Mouse (Mus musculus): ENCODE data around the gene Lbx2.

The Lbx2 gene

DNA sequence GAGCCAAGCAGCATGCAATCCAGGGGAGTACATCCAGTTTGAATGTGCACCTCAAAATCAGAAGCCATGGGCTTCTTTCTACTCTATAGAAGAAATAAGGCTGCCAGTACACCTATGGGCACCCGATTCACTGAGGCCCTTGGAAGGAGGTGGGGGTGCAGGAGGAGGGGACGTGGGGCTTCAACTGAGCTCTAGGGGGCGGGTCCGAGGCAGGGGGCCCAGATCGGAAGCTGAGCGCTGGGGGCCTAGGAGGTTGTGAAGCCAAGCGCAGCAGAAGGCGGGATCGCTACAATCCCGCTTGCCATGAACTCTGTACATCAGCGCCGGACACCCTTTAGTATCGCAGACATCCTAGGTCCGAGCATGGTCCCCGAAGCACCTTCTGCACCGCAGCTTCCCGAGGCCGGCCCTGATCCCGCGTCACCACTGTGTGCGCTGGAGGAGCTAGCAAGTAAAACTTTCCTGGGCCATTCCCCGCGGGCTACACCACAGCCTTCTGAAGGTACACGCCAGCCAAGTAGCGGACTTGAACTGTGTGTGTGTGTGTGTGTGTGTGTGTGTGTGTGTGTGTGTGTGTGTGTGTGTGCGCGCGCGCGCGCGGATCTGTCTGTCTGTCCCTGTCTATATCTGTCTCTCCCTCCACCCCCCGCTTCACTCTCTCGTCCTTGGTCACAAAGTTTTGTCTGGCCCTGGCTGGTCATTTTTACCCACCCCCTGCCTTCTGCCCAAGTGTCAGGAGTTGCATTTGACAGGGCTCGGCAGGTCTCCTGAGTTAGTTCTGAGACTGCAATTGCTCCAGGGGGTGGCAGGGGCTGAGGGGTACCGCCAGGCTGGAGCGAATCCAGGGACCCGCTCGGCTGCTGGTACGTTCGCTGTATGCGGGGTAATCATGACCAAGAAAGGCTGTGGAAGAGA is at the start of gene Lbx2:
Gene Lbx2, plus strand, starts transcription at position 247 of the 915 bp plus-strand sequence.
- no peak for DNase-seq (ENCODE audit: low spot score in 2 of 2)

GRCm38 (mm10) chr6:83037188-83037587 is 49.0 kb upstream of the Lbx2 start:
- DNase-seq (ENCODE audit: low spot score in 2 of 2): no peak

DNA sequence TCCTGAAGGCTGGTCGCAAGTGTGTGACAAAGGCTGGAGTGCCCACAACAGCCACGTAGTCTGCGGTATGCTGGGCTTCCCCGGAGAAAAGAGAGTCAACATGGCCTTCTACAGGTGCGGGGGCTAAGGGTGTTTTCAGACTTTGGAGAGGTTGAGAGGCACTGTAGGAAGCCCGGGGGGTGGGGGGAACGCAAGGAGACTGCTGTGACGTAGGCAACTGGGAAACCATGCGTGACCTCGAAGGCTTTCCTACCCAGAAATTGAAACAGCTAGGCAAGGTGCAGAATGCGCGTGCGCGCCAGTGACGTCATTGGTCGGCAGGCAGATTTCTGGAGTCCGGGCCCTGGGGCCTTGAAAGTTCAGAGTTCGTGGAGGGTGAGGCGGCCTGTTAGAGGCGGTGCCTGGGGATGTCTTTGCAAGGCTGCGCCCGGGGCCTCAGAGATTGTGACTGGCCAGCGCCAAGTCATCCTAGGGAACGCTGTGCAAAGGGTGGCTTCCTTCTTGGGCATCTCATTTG is 47.6 kb upstream of the Lbx2 start:
- peak; percentile 88 to 90 for DNase-seq (ENCODE audit: low spot score in 2 of 2)

- no peak for DNase-seq (ENCODE audit: low spot score in 2 of 2)
These were observed 45.6 kb upstream of the Lbx2 start for GRCm38 (mm10) chr6:83040601-83041000.

GRCm38 (mm10) chr6:83043561-83043960 is 42.6 kb upstream of the Lbx2 start:
- no peak for DNase-seq (ENCODE audit: low spot score in 2 of 2)

DNA sequence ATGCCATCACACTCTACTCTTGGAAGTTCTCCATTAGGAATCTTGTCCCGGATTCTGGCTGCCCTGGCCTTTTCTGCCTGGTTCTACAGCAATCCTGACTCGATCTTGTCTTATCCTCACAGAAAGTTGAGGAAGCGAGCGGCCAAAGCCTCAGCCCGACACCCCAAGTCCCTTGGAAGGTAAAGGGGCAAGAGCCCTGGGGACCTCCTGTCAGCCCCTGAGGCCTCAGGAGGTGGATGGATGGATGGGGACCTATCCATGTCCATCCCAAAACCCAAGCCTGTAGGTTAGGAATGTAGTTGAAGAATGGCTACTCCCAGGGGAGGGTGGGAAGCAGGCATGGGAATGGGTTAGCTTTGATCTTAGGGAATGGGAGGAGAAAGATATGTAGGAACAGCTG is 42.2 kb upstream of the Lbx2 start:
- DNase-seq (ENCODE audit: low spot score in 2 of 2): no peak

GRCm38 (mm10) chr6:83044742-83045141 is 41.4 kb upstream of the Lbx2 start:
- no peak for DNase-seq (ENCODE audit: low spot score in 2 of 2)

DNA sequence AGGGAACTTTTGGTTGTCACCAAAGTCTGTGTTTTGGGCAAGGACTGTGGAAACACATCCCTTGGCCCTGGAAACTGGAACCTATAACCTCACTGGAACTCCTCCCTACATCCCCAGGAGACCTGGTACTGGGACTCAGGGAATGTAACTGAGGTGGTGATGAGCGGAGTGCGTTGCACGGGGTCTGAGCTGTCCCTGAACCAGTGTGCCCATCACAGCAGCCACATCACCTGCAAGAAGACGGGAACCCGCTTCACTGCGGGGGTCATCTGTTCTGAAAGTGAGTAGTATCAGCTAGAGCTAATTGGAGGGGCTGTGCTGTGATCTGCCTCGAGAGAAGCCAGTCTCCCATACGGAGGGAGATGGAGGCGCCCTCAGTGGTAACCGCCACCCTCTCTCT is 36.8 kb upstream of the Lbx2 start:
- DNase-seq (ENCODE audit: low spot score in 2 of 2): no peak

DNA sequence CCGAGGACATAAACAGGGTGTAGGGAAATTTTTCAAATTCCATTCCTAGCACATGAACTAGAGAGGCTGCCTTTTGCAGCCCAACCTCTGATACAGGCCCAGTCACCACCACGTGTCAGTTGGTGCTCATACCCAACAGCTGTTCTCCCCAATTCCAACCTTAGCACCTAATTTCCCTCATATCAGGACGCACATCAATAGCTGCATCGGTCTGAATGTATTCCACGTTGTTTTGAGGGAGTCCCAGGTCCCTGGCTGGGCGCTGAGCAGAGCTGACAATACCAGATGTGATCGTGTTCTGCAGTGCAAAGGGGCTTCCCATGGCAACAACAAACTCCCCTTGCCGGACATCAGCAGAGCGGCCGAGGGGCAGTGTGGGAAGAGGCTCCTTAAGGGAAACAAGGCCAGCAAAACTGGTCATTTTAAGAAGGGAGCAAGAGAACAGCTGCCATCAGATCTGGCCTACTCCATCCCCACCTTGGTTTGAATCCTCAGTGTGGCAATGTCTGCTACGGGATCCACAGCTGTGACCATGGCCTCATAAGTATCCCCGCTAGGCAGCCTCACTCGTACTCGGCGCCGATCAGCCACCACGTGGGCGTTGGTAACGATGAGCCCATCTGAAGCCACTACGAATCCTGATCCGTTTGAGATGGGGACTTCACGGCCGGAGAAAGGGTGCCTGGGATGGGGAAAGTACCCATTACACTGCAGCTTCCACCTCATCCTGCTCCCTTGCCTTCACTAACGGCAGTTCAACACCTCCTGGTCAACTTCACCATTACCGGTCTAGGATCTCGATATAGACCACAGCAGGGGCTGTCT is 32.8 kb upstream of the Lbx2 start:
- peak; percentile 62 for DNase-seq (ENCODE audit: low spot score in 2 of 2)

DNA sequence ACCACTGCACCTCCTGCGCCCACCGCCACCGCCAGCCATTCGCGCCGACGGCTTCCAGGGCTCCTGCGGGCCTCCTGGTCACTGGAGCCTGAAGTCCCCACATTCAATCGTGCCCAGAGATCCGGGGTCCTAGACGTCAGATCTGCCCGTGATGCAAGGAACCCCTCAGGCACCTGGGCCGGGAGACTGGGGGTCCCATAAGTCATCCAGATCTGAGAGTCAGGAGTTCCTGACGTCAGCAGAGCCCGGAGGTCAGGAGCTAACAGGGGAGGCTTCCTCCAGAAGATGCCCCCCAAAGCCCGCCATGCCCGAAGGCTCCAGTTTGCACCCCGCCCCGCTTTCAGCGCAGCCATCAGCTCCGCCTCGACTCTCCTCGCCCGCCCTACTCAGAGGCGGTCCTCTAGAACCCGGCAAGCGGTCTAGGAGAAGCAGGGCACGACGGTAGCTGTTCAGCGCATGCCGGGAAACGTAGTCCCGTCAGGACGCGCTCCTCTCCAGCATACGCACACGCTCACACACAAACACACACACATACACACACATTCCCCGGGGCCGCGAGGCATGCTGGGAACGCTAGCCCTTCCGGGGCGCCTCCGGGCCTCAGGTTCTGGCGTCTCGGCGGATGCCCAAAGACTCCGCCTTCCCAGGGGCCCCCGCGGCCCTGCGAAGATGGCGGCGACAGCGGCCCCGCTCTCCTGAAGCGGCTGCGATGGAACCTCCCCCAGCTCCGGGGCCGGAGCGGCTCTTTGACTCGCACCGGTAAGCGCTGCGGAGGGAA is 31.9 kb upstream of the Lbx2 start, which contains the start of gene Aup1:
Gene Aup1, plus strand, starts transcription at position 448 of the 778 bp plus-strand sequence.
- peak; percentile 97 to 98 for DNase-seq (ENCODE audit: low spot score in 2 of 2)

- DNase-seq (ENCODE audit: low spot score in 2 of 2): peak in 1 of 2 experiments; percentile 33
These were observed 31.2 kb upstream of the Lbx2 start, which contains the start of gene Htra2 for GRCm38 (mm10) chr6:83054871-83055431. Gene Htra2 (minus strand): TSS chr6:83055273.

DNA sequence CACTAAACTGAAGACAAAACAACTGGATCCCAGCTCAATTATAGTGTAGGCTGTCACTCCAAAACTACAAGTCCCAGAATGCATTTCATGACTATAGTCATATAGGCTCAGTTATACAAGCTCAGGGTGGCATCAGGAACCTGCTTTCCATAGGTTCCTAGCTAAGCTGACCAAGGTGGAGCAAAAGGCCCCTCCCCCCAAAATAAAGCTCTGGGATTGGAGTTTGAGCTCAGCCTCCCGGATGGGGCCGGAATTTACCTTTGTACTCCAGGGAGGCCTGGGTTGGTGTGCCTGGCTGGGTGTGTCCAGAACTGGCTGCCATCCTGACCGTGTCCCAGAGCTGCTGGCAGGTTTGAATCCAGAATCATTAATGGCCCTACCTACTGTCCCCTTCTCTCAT is 28.4 kb upstream of the Lbx2 start, which contains the start of gene Dqx1:
Gene Dqx1, plus strand, starts transcription at position 55 of the 400 bp plus-strand sequence.
- DNase-seq (ENCODE audit: low spot score in 2 of 2): no peak

DNA sequence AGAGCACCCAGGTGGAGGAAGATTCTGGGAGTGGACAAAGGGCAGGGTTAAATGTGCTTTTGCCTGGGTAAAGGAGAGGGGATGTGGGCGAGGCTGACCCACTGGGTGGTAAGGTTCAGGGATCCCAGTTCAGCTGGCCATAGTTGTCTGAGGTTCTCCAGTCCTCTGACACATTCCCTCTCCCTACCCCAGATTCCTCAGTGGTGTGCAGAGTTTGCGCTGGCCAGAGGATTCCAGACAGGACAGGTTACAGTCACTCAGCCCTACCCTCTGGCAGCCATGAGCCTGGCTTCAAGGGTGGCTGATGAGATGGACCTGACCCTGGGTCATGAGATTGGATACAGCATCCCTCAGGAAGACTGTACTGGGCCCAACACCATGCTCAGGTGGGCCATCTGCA is 27.4 kb upstream of the Lbx2 start:
- DNase-seq (ENCODE audit: low spot score in 2 of 2): no peak

- no peak for DNase-seq (ENCODE audit: low spot score in 2 of 2)
These were observed 20.2 kb upstream of the Lbx2 start for GRCm38 (mm10) chr6:83065995-83066394.

GRCm38 (mm10) chr6:83066441-83066840 is 19.7 kb upstream of the Lbx2 start:
- DNase-seq (ENCODE audit: low spot score in 2 of 2): no peak

DNA sequence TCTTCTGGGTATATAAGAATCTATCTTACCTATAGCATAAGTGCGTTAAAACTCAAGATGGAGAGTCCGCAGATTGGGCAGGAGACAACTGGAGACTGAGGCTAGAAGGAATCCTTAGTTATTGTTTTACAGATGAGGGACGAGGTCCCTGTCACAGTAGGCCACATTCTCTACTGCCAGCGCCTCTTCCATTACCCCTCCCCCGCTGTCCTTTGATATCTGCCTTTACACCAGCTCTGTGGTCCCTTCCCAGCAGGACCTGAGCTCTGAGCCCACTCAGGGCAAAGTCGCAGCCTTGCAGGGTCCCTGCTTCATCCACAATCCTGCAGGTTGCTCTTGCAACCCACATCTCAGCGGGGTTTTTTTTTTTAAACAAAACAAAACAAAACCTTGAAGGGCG is 17.9 kb upstream of the Lbx2 start:
- DNase-seq (ENCODE audit: low spot score in 2 of 2): no peak

GRCm38 (mm10) chr6:83068706-83069487 is 17.3 kb upstream of the Lbx2 start:
- no peak for DNase-seq (ENCODE audit: low spot score in 2 of 2)

GRCm38 (mm10) chr6:83069488-83070246 is 16.5 kb upstream of the Lbx2 start:
- DNase-seq (ENCODE audit: low spot score in 2 of 2): no peak

DNA sequence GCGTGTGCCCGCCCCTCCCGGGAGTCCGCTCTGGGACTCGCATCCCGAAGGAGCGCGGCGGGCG is 16.1 kb upstream of the Lbx2 start, which contains the start of gene Tlx2:
Gene Tlx2, minus strand, starts transcription at position 47 of the 64 bp plus-strand sequence.
- DNase-seq (ENCODE audit: low spot score in 2 of 2): no peak
